Mouse (Mus musculus) ES-Bruce4 (cell line): ENCODE results near the gene Zc3h7b. TPM values are rescaled to one million over a fixed set of nuclear protein-coding genes. Genes with fewer than 3 reads are reported as not detected.

Experiments used
- H3K27ac ChIP-seq: 2 replicates; pipeline ENCODE4 v1.5.1; 2012; ENCODE audit warnings: low read length, inconsistent platforms; ENCODE audit not compliant: insufficient read depth
- H3K27me3 ChIP-seq: 2 replicates; pipeline ENCODE4 v1.6.1; 2012; ENCODE audit warnings: mild to moderate bottlenecking, low read length, inconsistent platforms; ENCODE audit not compliant: control insufficient read depth, poor library complexity, insufficient read depth, severe bottlenecking
- H3K36me3 ChIP-seq: 2 replicates; pipeline ENCODE4 v1.6.1; 2012; ENCODE audit warnings: inconsistent platforms, mild to moderate bottlenecking, low read length, moderate library complexity; ENCODE audit not compliant: control insufficient read depth, poor library complexity, insufficient read depth, severe bottlenecking
- H3K4me1 ChIP-seq: one replicate; pipeline ENCODE4 v1.8.1; 2011; ENCODE audit warnings: low read length; ENCODE audit not compliant: control insufficient read depth, insufficient read depth
- H3K4me3 ChIP-seq: 2 replicates; pipeline ENCODE4 v1.5.1; 2011; ENCODE audit warnings: low read depth, mild to moderate bottlenecking, low read length
- H3K9ac ChIP-seq: 2 replicates; pipeline ENCODE4 v1.6.1; 2012; ENCODE audit warnings: low read depth, mild to moderate bottlenecking, inconsistent platforms; ENCODE audit not compliant: poor library complexity, severe bottlenecking
- H3K9me3 ChIP-seq: replicated peaks from 2 replicates; pipeline ENCODE4 v1.6.1; 2012; ENCODE audit warnings: mild to moderate bottlenecking, low read length, inconsistent platforms; ENCODE audit not compliant: control insufficient read depth, poor library complexity, insufficient read depth, severe bottlenecking
- CTCF ChIP-seq: IDR thresholded peaks from one replicate; pipeline ENCODE4 v1.8.1; 2011; ENCODE audit warnings: low read depth, low read length
- EP300 ChIP-seq: IDR thresholded peaks from 2 replicates; pipeline ENCODE4 v1.6.1; 2011; ENCODE audit warnings: low read depth, low read length; ENCODE audit not compliant: insufficient read depth
- POLR2A ChIP-seq: IDR thresholded peaks from one replicate; pipeline ENCODE4 v1.8.1; 2011; ENCODE audit warnings: low read length; ENCODE audit not compliant: insufficient read depth
- polyA plus RNA-seq: library from polyadenylated mRNA; stranded (reverse); fragments of >200 nt; gene quantifications from 2 replicates; pipeline ENCODE4 v1.2.4, GENCODE M21; 2011; ENCODE audit warnings: low read depth; ENCODE audit not compliant: missing spikeins, insufficient read depth, insufficient read length

Zc3h7b gene
- polyA plus RNA-seq, 1 experiment, result 42.1 TPM

DNA sequence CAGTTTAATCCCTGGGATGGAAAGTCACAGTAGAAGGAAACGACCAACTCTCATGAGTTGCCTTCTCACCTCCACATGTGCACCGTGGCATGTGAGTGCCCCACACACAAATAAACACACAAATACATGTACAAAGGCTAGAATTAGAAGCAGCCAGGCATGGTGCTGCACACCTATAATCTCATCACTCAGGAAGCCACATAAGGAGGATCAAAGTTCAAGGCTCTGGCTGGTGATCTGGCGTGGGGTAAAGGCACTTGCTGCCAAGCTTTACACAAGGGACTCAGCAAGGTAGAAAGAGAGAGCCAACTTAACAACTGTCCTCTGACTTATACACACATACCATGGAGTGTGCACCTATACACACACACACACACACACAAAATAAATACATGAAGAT is 55.5 kb downstream of the Zc3h7b start:
- TF ChIP-seq EP300 (no peak), CTCF (no peak), POLR2A (no peak)
- Histone ChIP-seq H3K4me3 (no peak overlapping the region), H3K4me1 (no peaks in the 10 kb centered on the region), H3K9me3 (no peaks in the 10 kb centered on the region), H3K27me3 (no peaks in the 10 kb centered on the region), H3K27ac (no peak overlapping the region), H3K36me3 (no peaks in the 10 kb centered on the region), H3K9ac (no peak overlapping the region)

DNA sequence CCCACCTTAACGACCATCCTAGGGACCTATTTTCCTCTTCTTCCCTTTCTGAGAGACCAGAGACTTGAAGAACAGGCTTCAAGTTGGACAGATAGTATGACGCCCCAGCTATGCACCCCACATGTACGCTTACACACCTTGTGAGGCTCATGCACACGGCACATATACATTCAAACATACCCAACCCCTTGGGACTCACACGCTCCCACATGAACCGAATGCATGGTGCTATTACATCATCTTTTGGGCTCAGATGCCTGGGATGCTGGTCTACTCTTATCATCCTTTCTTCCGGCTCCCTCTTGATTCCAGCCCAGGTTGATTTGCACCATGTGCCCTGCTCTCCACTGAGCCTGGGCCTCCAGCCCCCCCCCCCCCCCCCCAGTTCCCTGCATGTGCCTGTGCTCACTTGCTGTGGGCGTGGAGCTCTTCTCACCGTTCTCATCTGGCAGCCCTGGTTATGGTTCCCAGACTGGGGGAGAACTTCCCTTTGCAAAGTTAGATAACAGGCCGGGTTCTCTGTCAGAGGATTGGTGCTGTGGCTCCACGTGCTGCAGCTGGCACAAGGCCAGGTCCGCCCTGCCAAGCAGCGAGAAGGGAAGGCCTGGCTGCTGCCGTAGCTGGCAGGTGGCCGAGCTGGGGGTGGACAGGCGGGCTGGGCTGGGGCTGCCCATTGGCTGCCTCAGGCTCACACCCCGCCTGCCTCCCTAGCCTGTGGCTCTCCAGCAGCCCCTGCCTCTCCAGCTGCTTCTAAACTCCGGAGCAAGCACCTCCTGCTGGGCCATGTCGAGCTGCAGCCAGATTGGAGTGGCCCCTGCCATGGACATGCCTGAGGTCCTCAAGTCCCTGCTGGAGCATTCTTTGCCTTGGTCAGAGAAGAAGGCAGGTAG is 57.4 kb downstream of the Zc3h7b start, which contains the start of gene Tef:
Gene Tef (plus strand): TSS at position 421 of the 890 bp plus-strand sequence.
- Histone ChIP-seq H3K36me3 (no peaks in the 10 kb centered on the region), H3K27ac (no peak within 1 kb of the TSS), H3K4me1 (no peaks in the 10 kb centered on the region), H3K9me3 (no peaks in the 10 kb centered on the region), H3K9ac (no peak within 1 kb of the TSS), H3K27me3 (no peaks in the 10 kb centered on the region), H3K4me3 (peak within 1 kb of the TSS; percentile 7; the same call in 1 of the 2 replicates)
- TF ChIP-seq EP300 (no peak), CTCF (no peak), POLR2A (no peak)

GRCm38 (mm10) chr15:81802941-81803351 is 58.1 kb downstream of the Zc3h7b start:
- H3K27ac ChIP-seq, result no peak overlapping the region

GRCm38 (mm10) chr15:81803425-81803951 is 58.6 kb downstream of the Zc3h7b start:
- H3K9me3 ChIP-seq, result no peaks in the 10 kb centered on the region
- no peaks in the 10 kb centered on the region for H3K4me1 ChIP-seq
- no peak for TF ChIP-seq CTCF
- H3K9ac ChIP-seq, result no peak overlapping the region
- H3K4me3 ChIP-seq, result no peak overlapping the region
- H3K36me3 ChIP-seq, result no peaks in the 10 kb centered on the region
- no peak overlapping the region for H3K27ac ChIP-seq
- H3K27me3 ChIP-seq, result no peaks in the 10 kb centered on the region

More at GRCm38 (mm10) chr15:81802941-81803351, 58.1 kb downstream of the Zc3h7b start:
- no peaks in the 10 kb centered on the region for H3K36me3 ChIP-seq
- peak overlapping the region; percentile 7; the same call in 1 of the 2 replicates for H3K4me3 ChIP-seq
- H3K9me3 ChIP-seq, result no peaks in the 10 kb centered on the region
- no peak overlapping the region for H3K9ac ChIP-seq
- TF ChIP-seq CTCF (no peak), POLR2A (no peak)
- no peaks in the 10 kb centered on the region for H3K4me1 ChIP-seq
- no peaks in the 10 kb centered on the region for H3K27me3 ChIP-seq

- no peak overlapping the region for H3K27ac ChIP-seq
- H3K9me3 ChIP-seq, result no peaks in the 10 kb centered on the region
- H3K27me3 ChIP-seq, result no peaks in the 10 kb centered on the region
- no peaks in the 10 kb centered on the region for H3K36me3 ChIP-seq
- no peak overlapping the region for H3K4me3 ChIP-seq
- TF ChIP-seq EP300, result no peak
- no peak for TF ChIP-seq CTCF
- no peak for TF ChIP-seq POLR2A
- H3K4me1 ChIP-seq, result no peaks in the 10 kb centered on the region
- no peak overlapping the region for H3K9ac ChIP-seq
These were observed 59.3 kb downstream of the Zc3h7b start for GRCm38 (mm10) chr15:81804172-81804571.

GRCm38 (mm10) chr15:81804883-81805282 is 60.0 kb downstream of the Zc3h7b start:
- Histone ChIP-seq H3K27ac (no peak overlapping the region), H3K36me3 (no peaks in the 10 kb centered on the region), H3K27me3 (no peaks in the 10 kb centered on the region), H3K9me3 (no peaks in the 10 kb centered on the region), H3K4me1 (no peaks in the 10 kb centered on the region), H3K4me3 (no peak overlapping the region), H3K9ac (no peak overlapping the region)
- no peak for TF ChIP-seq CTCF
- TF ChIP-seq POLR2A, result no peak
- no peak for TF ChIP-seq EP300
